Mouse (Mus musculus) embryonic fibroblast, embryonic 13.5 days (primary cell): Measurements from ENCODE around the gene Cnksr3.

Experiments used
- CTCF ChIP-seq: IDR thresholded peaks from 2 replicates; pipeline ENCODE4 v1.5.1; 2011; ENCODE audit warnings: mild to moderate bottlenecking, control low read depth, low read length, moderate library complexity, borderline replicate concordance; ENCODE audit not compliant: insufficient read depth
- POLR2A ChIP-seq: IDR thresholded peaks from 2 replicates; pipeline ENCODE4 v1.6.1; 2011; ENCODE audit warnings: low read depth, mild to moderate bottlenecking, control low read depth, low read length, moderate library complexity

DNA sequence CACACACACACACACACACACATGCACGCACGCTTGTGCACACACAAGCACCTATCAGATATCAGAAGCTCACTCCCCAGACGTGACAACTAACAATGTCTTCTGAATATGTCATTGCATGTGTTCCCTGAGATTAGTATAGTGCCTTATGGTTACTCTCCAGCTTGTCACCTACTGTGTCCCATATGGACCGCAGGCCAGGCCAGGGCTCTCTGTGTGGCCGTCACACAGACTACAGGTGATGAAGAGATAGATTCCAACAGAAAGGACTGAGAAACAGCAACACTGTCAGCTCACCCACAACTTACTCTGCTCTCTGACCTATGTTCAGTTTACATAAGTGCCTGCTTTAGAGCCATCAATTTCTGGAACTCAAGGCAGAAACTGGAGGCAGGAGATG lies 57.2 kb downstream of the Cnksr3 start:
- TF ChIP-seq CTCF (no peak), POLR2A (no peak)
